Mouse (Mus musculus): ENCODE results near the gene Cadm1. TPM values are rescaled to one million over a fixed set of nuclear protein-coding genes. Genes with fewer than 3 reads are reported as not detected.

The Cadm1 gene
- polyA plus RNA-seq, 1 experiment: 1.8 TPM

GRCm38 (mm10) chr9:47838890-47839691 lies 309.1 kb downstream of the Cadm1 start:
- WGBS: 37% methylated on average over 15 of the region's 15 CpGs
- DNase-seq (ENCODE audit: low read depth, low spot score): no peak

DNA sequence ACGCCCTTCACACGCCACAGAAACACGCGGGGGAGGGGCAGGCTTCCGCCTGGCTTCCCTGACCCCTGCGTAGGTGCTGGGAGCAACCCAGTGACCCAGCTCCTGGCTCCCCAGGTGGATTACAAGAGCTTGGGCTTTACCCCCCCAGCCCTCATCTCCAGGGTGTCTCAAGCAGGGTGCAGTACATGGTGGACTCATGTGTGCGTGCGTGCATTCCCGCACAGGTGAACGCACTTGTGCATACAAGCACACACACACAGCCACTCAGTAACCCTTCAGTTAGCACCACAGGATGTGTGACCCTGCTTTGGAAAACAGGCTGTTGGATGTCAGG lies 309.7 kb downstream of the Cadm1 start:
- WGBS: 70% methylated on average over 10 of the region's 10 CpGs
- DNase-seq (ENCODE audit: low read depth, low spot score): no peak

DNA sequence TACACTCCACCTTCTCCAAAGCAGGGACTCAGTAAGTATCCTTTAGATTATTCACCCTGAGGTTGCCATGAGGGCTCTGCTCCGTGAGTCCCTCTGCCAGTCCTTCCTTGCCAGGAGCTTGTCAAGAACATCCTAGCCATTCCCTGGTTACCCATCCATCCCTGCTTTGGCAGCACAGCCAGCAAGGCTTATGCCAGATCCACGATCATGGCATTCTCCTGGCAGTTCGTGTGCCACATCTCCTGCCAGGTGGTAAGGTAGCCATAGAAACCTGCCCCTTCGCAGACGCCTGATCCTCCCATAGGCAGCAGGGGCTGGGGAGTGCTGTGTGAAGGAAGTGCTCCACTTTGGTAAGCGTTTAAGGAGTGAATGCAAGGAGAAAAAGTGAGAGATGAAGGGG lies 313.4 kb downstream of the Cadm1 start:
- 81% methylated on average over 6 of the region's 6 CpGs for WGBS

DNA sequence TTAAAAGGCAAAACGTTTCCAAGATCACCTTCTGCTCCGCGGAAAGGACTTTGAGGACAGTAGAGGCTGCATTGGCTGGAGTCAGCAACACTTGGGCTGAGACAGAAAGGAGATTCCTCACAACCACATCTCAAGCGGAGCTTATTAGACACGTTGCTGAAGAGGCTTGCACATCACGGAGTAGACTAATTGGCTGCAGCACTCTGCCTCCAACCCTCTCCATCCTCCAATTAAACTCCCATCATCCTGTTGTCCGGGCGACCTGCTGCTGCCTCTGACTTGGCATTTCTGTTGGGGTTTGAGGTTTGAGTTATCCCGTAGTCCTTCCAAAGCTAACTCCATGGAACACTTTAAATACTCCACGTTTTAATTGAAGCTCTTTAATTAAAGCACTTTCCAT lies 316.3 kb downstream of the Cadm1 start:
- 79% methylated on average over 10 of the region's 10 CpGs for WGBS
- DNase-seq (ENCODE audit: low read depth, low spot score): no peak

More for the DNA sequence above, 313.4 kb downstream of the Cadm1 start:
- no peak for DNase-seq (ENCODE audit: low read depth, low spot score)

DNA sequence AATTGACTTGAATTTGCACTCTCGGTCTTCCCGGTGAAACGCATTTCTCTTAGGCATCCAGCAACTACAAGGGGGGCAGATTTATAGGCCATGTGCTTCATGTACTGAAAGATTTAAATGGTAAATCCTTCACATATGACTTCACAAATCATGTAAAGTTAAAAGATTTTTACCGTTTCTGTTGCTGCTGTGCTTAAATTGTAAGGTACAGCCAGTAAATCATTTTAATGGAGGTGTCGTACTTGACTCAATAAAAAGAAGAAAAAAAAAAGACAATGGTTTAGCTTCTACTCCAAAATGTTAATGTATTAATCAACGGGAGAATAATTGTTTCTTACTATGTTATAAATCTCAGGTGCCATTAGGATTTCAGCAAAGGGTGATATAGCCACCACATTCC lies 317.0 kb downstream of the Cadm1 start:
- no peak for DNase-seq (ENCODE audit: low read depth, low spot score)
- 58% methylated on average over 6 of the region's 6 CpGs for WGBS

GRCm38 (mm10) chr9:47847797-47848196 lies 317.8 kb downstream of the Cadm1 start:
- DNase-seq (ENCODE audit: low read depth, low spot score): no peak
- 15% methylated on average over 4 of the region's 4 CpGs for WGBS

DNA sequence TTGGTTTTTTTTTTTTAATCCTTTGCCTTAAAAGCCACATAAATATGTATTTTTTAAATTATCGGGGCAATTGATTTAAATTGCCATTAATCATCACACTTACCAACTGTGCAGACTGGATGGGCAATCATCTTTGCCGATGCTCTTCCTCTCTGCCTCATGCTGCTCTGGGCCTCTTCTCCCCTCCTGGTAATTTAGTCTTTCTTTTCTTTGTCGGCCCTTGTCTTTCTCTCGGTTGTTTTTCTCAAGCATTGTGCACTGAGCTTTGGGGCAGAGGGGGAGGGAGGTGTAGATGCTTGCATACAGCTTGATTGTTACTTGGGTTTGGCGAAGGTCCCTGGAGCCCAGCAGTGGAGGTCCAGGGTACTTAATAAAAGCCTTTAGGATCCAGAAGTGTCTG lies 318.8 kb downstream of the Cadm1 start:
- WGBS: 70% methylated on average over 5 of the region's 5 CpGs
- DNase-seq (ENCODE audit: low read depth, low spot score): no peak

DNA sequence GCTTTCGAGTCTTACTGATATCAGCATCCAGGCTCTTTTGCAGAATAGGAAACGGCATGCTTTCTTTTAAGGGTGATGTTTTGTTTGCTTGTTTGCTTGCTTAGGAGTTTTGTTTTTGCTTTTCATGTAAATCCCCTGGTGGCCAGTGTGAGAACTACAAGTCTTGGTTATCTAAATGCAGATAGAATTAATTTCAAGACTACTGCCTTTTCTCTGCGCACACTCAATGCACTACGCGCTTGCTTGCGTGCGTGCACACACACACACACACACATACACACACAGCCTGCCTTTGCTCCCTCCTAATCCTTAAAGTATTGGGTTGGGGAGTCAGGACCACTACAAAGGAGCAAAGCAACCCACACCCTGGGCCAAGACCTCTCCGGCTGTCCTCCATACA lies 326.3 kb downstream of the Cadm1 start:
- no peak for DNase-seq (ENCODE audit: low read depth, low spot score)
- 83% methylated on average over 8 of the region's 8 CpGs for WGBS

DNA sequence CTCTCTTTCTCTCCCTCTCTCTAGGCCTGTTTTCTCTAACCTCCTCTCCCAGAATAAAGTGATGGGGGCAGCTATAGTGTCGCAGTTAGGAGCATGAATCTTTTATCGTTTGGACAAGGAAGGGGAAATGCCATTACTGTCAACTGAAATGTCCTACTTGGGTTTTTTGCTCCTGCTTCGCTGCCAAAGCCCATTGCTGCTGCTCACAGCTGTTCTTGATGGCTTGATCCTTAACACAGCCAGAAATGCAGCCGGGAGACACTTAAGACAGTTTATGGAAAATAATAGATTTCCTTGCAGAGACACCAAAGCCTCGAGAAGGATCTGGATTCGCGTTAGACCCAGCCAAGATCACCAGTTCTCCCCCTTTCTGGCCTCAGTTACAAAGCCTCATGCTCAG lies 327.3 kb downstream of the Cadm1 start:
- 67% methylated on average over 7 of the region's 7 CpGs for WGBS
- DNase-seq (ENCODE audit: low read depth, low spot score): no peak

DNA sequence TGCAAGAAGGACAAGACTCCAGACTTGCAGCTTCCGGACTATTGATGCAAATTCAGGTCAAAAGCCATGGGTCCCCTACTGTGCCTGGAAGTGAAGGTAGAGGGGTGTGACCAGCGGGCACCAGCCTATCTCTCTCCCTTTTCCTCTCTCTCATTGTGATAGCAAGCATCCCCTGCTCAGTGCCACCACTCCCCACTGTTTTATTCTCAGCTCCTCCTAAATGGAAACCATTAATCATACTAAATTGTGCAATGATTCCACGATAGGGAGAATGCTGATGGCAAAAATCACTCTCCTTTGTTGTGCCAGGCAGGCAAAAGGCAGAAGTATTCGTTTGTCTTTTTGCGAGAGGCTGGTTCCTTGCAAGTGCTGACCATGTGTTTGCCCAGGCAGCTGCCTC lies 328.2 kb downstream of the Cadm1 start:
- WGBS: 52% methylated on average over 5 of the region's 5 CpGs
- DNase-seq (ENCODE audit: low read depth, low spot score): no peak

GRCm38 (mm10) chr9:47858778-47859395 lies 328.9 kb downstream of the Cadm1 start:
- WGBS: 82% methylated on average over 10 of the region's 10 CpGs

GRCm38 (mm10) chr9:47860994-47861393 lies 331.0 kb downstream of the Cadm1 start:
- no peak for DNase-seq (ENCODE audit: low read depth, low spot score)
- WGBS: 68% methylated on average over 3 of the region's 3 CpGs

More at GRCm38 (mm10) chr9:47858778-47859395, 328.9 kb downstream of the Cadm1 start:
- no peak for DNase-seq (ENCODE audit: low read depth, low spot score)

DNA sequence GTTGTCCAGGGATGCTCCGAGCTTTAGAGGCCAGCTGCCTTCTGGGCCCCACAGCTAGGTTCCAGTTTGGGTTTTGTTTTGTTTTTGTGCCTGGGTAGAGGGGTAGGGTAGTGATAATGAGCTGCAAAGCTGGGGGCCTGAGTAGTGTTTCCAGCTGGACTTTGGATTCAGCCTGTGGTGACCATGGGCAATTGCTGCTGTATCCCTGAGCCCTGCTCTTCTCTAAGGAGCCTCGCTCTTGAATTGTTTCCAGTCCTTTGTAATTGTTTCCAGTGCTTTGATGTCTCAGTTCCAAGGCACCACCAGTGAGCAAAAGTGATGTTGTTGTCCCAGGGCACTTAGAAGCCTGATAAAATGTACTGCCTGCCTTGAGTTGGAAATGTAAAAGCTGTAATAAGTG lies 331.8 kb downstream of the Cadm1 start:
- WGBS: 63% methylated on average over 2 of the region's 2 CpGs
- DNase-seq (ENCODE audit: low read depth, low spot score): no peak

GRCm38 (mm10) chr9:47866001-47866400 lies 336.0 kb downstream of the Cadm1 start:
- DNase-seq (ENCODE audit: low read depth, low spot score): no peak
- WGBS: 31% methylated on average over 1 of the region's 1 CpGs

GRCm38 (mm10) chr9:47867474-47867873 lies 337.5 kb downstream of the Cadm1 start:
- no peak for DNase-seq (ENCODE audit: low read depth, low spot score)
- 83% methylated on average over 7 of the region's 7 CpGs for WGBS

DNA sequence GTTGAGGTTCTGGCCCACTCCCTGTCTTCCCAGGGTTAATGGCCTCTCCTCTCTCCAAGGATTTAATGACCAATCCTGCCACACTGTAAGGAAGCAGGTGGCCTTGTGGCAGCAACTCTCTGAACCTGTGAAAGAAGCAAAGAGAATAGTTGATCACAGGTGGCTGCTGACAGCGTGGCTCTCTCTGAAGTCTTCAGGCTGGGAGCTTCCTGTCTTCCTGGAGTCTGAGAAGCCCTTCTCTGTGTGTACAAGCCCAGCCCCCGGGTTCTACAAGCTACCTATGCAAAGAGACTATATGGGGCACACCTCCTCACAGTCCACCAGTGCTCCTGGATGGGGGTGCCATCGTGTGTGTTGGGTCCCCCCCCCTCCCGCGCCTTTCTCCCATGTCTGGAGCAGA lies 339.7 kb downstream of the Cadm1 start:
- WGBS: 69% methylated on average over 5 of the region's 5 CpGs
- DNase-seq (ENCODE audit: low read depth, low spot score): no peak

DNA sequence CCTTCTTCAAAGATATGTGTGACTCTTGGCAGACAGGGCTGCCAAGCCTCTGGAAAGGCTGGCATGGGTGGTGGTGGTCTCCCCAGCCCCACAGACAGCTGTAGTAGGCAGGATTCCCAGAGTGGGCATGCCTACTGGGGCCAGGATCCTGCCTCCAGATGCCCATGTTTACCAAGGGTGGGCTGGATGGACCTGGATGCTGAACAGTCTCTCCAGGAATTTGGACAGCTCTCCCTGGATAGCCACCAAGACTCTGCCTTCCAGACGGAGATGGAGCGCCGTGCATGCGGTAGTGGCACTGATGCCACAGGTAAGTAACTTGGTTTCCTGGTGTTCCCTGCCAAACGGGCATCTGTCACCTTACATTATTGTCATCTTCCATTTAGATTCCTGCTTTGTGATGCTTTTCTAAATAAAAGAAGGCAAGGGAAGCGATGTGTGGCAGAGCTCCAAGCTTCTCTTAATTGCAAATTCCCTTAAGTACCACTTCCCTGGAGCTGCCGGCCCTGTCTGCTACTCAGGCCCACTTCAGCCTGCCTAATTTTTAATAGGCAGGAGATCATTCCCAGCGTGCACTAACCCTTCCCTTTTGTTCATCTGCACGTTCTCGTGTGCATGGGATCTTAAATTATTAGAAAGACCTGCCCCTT lies 346.7 kb downstream of the Cadm1 start:
- WGBS: 72% methylated on average over 10 of the region's 10 CpGs
- DNase-seq (ENCODE audit: low read depth, low spot score): no peak

GRCm38 (mm10) chr9:47880171-47880570 lies 350.2 kb downstream of the Cadm1 start:
- no peak for DNase-seq (ENCODE audit: low read depth, low spot score)
- 81% methylated on average over 8 of the region's 8 CpGs for WGBS

DNA sequence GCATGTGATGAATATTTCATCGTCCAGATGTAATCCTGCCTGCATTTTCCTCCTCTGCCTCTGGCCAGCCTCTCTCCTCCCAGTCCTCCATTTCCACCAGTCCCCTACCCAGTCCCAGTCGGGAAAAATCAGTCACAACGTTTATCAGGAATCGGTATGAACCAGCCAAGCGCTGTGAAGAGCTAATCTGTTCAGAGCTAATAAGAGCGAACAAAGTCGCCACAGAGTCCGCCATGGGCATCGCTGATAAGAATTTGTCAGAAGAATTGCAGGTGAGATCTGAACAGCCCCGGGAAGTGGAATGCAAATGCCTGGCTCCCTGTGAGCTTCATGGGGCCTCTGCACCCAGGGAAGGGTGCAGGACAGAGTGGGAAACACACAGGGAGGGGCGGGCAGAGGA lies 352.4 kb downstream of the Cadm1 start:
- 60% methylated on average over 11 of the region's 11 CpGs for WGBS
- DNase-seq (ENCODE audit: low read depth, low spot score): no peak

DNA sequence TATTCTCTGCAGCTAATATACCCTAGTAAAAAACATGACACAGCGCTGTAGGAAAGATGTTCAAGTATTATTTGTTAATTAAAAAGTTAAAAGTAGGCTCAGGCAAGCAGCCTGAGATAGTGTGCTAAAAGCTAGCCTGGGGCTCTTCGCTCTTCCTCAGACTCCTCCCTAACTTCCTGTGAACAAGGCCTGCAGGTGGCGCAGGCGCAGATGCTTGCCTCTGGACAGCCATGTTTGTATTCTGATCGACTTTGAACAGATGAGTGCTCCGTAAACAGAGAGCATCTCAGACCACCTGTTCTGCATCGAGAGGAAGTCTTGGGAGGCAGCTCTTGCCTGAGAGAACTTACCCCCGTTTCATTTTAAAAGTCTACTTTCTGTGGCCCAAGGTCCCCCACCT lies 361.7 kb downstream of the Cadm1 start:
- DNase-seq (ENCODE audit: low read depth, low spot score): no peak
- WGBS: 62% methylated on average over 8 of the region's 8 CpGs

DNA sequence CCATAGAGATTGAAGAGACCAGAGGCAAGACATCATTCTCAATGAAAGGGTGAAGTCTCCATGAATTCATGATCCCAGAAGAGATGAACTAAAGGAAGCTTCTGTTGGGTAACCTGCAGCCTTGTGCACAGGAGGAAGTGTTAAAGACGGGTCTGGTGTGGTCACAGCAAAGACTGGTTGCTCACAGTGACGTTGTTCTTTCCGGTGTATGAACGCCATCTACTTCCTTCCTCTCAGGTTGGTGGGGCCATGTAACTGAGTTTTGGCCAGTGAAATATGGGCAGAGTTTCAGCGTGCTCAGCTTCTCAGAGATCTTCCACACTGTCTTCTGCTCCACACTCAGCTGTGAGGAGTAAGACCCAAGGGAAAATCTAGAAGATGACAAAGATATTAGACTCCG lies 363.0 kb downstream of the Cadm1 start:
- WGBS: 80% methylated on average over 6 of the region's 6 CpGs
- no peak for DNase-seq (ENCODE audit: low read depth, low spot score)
